Mouse (Mus musculus): ENCODE results near the gene Rsbn1l.

Gene Rsbn1l

DNA sequence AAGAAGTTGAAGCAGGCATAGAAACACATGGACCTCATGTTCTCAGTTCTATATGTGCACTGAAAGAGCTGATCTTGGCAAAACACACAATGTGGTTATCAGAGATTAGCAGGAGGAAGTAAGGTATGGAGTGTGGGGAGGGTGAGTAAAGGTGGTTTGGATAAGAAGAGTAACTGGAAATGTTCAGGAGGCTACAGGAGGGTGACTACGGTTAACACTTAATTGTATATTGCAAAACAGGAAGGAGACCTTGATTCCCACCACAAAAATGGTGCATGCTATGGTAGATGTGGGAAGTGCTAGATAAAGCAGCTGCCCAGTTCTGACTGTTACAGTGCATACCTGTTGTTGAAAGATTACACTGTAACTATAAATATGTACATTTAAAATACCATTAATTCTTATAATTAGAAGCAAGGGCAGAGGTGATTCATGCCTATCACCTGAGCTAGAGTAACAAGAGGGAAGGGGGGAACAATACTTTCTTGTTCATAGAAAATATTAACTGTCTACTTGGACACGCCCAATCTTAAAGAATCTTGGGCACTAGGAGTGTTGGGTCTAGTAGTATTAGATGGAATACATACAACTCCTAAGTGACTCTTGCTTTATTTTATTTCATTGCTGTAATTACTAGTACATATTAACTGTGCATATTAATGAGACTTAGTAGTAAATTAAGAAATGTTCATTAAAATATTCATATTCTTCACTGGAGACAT, 58.6 kb downstream of the Rsbn1l start:
- DNase-seq (ENCODE audit: low spot score): no peak

DNA sequence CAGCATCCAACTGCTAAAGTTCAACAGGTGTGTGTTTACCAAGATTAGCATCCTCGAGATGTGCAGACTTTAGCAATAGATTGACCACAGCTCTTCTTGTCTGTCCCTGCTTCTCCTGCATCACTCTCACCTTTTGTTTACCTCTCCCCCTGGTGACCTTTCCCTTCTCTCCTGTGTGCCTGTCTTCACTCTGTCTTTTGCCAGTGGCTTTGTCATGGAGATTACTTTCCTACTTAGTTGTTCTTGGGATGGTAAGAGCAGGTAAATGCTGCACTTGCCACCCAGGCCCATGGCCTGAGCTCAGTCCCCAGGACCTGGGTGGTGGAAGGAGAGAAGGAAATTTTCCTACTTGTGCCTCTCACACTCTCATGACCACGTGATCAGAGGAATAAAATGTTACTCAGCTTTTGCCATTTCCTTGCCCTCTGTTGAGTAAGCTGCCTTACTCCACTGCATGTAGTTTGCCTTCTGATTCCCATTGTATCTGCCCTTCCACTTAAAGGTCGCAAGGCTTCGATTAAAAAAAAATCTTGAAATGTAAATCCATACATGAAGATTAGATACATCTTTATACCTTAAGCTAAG, 72.1 kb downstream of the Rsbn1l start:
- DNase-seq (ENCODE audit: low spot score): no peak

DNA sequence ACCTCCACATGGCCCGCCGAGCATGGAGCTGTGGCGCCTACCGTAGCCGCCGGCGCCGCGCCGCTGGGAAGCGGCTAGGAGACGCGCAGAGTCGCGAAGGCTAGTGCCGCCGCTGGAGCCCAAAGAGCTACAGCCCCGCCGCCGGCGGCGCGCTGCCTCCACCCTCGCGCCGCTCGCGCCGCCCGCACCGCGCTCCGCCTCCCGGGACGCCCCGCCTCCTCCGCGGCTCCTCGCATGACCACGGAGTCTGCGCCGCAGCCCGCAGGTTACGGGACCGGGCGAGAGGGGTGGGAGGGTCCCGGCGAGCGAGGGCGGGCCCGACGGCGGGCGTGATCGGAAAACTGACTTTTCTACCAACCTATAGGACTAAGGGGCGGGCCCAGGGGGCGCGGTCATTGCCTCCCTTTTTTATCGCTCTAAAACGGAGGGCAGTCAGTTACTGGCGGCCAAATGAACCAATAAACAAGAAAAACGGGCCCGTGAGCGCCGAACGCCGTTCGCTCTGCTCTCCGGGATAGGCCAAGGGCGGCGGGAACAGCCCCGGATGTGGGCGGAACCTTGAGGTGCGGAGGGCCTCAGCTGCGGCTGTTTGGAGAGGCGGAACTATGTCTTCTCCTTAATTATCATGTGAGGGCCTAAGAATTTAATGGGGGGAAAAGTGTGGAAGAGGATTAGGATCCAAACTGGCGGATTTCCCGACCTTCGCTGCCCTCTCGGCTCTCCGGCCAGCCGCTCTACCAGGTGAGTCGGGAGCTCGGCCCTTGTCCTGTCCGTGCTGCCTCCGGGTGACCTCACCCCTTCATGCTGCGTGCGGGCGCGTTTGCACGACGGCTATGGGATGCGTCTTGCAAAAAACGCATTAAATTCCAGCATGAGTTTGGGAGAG, 74.0 kb downstream of the Rsbn1l start, which contains the start of the genes Phtf2 and Tmem60:
Gene Phtf2 (minus strand): TSS at position 210 of the 886 bp plus-strand sequence.
Gene Tmem60 (plus strand): TSS at position 277 of the 886 bp plus-strand sequence.
- DNase-seq (ENCODE audit: low spot score): peak; percentile 100

DNA sequence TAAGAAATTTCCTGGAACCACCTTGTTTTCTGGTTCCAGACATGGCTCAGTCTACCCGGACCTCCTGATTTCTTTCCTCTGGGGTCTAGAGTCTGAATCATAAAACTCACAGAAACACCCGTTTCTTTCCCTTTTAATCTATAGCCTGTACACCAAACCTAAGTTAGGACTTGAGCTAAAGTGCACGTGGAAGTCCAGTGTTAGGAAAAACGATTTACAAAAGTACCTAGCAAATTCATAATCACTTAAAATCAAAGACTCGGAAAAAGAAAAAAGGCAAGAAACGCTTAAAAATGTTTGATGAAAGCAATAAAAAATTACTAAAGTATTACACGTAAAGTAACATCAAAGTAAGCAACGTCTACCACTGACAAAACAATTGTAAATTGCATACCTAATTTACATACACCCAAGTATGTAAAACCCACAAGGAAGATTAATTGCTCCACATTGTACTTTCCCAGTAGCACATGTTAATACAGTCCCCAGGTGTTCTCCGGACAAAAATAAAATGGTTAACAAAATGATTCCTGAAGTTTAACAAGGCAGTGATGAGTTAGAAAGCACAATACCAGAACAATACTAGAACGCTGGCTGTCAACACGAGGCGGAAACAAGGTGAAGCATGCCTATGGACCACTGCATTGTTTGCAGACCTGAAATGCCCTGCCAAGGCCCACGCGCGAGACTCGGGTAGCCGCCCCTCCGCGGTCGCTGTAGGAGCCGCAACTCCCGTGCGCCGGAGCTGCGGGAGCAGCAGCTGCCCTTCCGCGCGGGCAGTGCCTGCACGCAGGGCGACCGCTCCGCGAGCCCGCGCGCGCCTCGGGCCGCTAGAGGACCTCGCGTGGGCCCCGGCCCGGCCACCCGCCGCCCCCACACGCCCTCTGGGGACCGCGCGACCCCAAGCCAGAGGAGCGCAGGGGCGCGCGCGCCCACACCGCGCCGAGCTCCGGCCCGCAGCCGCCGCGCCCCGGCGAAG, 75.1 kb downstream of the Rsbn1l start:
- DNase-seq (ENCODE audit: low spot score): peak; percentile 68

DNA sequence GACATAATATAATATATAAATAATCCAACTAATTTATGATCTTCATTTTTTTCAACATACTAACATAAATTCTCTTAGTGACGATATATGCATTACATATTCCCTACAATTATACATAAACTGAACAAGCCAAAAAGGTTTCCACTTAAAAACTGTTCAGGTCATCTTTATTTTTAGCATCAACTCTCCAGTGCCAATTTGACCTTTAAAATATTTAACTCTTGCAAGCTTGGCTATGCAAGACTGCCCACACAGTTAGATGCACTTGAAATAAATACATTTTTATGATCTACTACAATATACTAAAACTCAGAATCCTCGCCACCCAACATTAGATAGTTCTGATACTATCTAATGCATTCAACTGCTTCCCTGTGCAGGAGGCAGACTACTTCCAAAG, 75.8 kb downstream of the Rsbn1l start:
- no peak for DNase-seq (ENCODE audit: low spot score)

DNA sequence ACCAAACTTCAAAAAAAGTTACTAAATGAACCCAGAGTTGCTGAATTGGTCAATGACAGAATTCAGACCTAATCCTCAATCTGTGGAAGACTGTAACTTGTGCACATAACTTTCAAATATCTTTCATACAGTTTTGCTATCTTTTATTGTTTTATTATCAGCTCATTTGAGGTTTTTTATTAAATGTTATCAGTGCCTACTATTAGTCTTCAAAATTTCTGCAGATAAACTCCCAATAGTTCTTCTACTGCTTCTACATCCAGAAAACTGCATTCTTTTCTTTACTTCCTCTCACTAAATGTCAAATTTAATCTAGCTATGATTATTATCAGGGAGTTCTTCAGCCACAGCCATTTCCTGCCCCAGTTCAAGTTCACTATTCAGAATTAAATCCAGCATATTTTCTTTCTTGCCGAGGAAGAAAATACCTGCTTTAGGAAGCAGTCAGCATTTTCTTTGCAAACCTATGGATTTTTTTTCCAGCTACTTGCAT, 79.2 kb downstream of the Rsbn1l start:
- DNase-seq (ENCODE audit: low spot score): no peak

DNA sequence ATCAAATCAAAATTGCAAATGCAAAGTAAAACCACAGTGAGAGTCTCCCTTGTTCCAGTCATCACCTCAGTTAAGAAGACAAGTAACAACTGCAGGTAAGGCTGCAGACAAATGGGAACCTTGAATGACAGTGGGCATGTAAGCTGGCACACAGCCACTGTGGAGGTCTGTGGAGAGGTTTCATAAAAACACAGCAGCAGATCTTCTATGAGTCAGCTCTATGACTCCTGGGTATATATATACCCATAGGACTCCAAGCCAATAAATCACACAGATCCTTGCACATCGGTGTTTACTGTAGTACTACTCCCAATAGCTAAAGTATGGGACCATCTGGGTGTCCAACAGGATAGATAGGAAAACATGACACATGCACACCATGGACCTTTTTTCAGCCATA, 83.1 kb downstream of the Rsbn1l start:
- DNase-seq (ENCODE audit: low spot score): no peak

DNA sequence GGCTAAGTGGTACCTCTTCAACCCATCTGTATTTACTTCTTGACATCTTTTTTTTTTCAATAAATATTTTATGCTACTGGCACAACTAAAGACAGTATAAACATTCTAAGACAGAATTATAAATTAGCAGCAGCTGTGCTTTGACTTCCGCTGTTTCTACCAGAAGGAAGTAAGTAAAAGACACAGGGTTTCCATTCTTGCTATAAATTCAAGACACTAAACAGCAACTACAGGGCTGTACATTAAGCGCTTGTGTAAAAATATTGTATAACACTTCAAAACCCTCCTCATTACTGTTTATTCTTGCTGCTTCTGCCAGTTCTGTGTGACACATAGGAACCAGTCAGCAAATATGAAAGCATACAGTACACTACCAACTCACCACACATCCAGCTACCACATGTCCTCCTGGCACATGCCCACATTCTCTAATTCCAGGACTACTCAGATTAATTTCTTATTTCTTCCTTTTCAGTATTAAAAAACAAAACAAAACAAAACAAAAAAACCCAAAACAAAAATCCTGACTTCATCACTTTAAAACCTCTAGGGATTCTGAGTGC, 90.9 kb downstream of the Rsbn1l start:
- DNase-seq (ENCODE audit: low spot score): no peak

DNA sequence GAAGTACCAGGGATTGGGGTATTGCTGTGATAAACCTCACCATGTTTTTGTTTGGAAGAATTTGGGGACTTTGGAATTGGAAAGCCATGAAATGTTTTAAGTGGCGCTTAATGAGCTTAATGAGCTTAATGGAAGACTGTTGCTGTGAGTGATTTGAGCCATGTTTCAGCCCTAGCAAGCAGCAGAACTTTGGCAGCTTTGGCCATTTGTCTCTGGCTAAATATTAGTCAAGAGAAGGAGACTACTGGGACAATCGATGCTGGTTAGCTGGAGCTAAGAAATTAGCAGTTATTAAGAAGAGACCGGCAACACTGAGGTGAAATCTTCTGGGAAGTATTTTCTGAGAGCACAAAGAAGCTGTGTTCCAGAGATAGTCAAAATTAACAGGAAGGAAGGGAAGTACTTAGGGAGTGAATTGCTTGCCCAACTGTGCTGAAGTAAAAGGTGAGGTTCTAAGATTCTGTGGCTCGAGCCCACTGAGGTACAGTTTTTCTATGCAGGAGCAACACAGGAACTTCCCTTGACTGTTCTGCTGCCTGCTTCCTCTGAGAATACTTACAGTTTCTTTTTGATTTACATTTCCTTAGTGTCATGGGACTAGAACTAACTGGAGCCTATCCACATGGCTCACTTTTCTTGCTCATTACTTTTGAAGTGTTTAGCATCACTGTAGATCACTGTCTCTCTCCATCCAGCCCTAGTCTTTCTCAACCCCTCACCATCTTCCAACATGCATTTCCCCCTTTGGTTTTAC, 91.8 kb downstream of the Rsbn1l start:
- no peak for DNase-seq (ENCODE audit: low spot score)

DNA sequence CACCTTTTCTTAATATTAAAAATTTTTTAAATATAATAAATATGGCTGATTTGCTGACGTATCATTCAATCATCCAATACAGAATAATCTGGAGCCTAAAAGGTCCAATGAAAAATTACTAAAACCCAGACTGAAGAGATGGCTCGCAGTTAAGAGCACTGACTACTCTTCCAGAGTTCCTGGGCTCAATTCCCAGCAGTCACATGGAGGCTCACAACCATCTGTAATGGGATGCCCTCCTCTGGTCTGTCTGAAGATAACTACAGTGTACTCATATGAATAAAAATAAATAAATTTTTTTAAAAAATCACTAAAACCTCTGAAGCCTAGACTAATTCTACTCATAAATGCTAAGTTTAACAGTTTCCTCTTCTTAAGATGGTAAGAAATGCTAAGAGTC, 94.3 kb downstream of the Rsbn1l start:
- DNase-seq (ENCODE audit: low spot score): no peak

DNA sequence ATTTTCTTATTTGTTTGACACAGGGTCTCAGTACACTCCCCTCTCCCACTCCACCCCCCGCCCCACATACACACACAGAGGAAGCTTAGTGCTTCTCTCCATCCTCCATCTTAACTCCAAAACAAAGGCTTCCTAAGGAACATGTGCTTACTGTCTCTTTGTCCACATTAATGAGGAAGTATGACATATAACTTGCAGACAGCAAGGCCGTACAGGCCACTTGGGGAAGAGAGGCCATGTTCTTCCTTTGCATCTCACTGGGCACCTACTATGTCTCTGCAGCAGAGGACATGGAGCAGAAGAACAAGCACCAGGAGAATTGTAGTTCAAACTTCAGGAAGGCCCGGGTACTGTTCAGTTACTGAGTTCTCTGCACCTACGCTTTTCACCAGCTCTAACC, 95.6 kb downstream of the Rsbn1l start:
- DNase-seq (ENCODE audit: low spot score): no peak

DNA sequence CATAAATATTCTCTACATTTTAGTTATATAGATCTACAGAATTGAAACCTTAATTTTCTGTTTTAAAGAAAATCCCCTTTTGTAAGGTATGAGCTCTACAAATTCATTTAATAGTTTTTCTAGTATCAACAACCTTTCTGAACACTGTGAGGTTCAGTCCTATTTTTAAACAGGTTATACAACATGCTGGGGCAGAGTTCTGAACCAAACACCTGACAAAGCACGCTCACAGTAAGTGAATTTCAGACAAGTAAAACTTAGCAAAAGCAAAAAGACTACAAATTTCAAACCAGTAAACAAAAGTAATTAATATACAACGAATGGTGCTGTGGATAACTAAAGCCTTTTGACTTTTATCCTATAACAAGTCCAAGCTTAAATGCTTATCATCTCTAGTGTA, 97.8 kb downstream of the Rsbn1l start:
- no peak for DNase-seq (ENCODE audit: low spot score)

DNA sequence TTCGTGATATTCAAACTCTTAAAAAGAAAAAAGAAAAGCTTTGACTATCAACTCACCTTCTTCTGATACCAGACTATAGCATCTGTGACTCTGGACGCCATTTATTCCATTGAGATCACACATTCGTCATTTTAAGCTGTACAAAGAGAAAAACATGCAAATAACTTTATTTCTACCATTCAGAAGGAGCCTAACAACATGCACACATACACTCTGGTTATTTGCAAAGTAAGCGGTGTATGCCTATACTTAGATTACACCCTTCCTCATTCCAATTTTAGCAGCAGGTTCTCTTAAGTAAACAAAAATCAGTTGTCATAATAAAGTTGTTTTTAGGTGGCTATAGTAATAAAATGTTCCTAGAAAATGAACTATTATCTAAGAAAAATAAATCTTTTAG, 101.1 kb downstream of the Rsbn1l start:
- DNase-seq (ENCODE audit: low spot score): no peak

DNA sequence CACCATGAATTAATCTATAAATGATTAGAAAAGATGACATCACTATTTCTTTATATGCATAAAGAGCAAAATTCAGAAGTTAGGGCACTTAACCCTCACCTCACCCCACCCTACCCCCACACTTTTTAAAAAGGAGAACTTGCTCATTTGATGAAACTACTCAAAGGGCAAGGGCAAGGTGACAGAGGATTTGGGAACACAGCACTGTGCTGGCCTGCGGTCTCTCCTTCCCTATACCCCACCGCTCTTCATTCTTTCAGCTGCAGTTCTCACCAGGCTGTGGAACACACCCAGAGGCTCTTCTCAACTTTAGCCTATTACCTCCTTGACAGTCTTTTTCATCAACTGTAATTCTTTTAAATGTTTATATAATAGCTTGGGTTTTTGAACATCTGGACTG, 109.2 kb downstream of the Rsbn1l start:
- no peak for DNase-seq (ENCODE audit: low spot score)

DNA sequence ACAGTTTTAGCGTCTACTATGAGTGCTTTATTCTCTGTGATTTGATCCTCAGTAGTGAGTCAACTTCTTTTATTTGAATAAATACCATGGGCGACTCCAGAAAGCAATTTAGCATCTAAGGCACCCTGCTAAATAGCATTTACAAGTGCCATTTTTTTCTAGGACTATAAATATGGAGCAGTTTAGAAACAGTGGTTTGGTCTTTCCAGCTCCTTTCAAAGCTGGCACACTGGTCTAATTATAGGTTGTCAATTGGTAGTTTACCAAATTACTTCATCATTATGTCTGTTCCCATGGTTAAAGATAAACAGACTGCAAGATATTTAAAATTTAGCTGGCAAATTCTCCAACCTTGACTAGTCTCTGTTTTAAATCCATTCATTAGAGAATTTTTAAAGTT, 112.4 kb downstream of the Rsbn1l start:
- DNase-seq (ENCODE audit: low spot score): no peak

DNA sequence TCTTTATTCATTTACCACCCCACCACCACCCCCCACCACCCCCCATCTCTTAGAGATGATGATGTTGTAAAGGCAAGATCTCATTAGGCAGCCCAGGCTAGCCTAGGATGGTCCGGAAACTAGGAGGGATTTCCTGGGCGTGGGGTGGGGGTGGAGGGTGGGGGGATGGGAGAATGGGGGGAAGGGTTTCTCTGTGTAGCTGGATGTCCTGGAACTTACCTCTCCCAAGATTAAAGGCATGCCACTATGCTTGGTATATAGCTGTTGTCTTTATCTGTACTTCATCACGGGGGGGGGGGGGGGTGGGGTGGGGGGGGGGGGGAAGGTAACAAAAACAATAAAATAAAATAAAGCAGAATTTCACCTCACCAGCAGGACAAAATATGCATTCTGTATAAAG, 112.8 kb downstream of the Rsbn1l start:
- DNase-seq (ENCODE audit: low spot score): no peak
